Mouse (Mus musculus) limb, embryonic 12.5 days (tissue): ENCODE measurements around the gene C3ar1. TPM values are rescaled to one million over a fixed set of nuclear protein-coding genes. Genes with fewer than 3 reads are reported as not detected.

Experiments
- ATAC-seq: fragments of 200-750 bp; cut with Nextera tagmentation; 2 replicates; pipeline ENCODE4 v1.8.0; 2017; ENCODE audit warnings: low read depth, moderate TSS enrichment; ENCODE audit not compliant: insufficient number of reproducible peaks, insufficient read depth, low FRiP score, low TSS enrichment
- H3K27ac ChIP-seq: fragments of 300-500 bp; sonication (generic); 2 replicates; pipeline ENCODE4 v1.5.1; 2016; ENCODE audit warnings: mild to moderate bottlenecking, moderate library complexity
- H3K27me3 ChIP-seq: fragments of 300-500 bp; sonication (generic); 2 replicates; pipeline ENCODE4 v1.6.1; 2016; ENCODE audit warnings: mild to moderate bottlenecking, moderate library complexity
- H3K36me3 ChIP-seq: fragments of 300-500 bp; sonication (generic); 2 replicates; pipeline ENCODE4 v1.6.1; 2016; ENCODE audit warnings: mild to moderate bottlenecking, moderate library complexity
- H3K4me1 ChIP-seq: fragments of 300-500 bp; sonication (generic); replicated peaks from 2 replicates; pipeline ENCODE4 v1.6.1; 2016
- H3K4me2 ChIP-seq: fragments of 300-500 bp; sonication (generic); 2 replicates; pipeline ENCODE4 v1.6.1; 2016; ENCODE audit warnings: mild to moderate bottlenecking, moderate library complexity
- H3K4me3 ChIP-seq: fragments of 300-500 bp; sonication (generic); replicated peaks from 2 replicates; pipeline ENCODE4 v1.5.1; 2016; ENCODE audit warnings: mild to moderate bottlenecking
- H3K9ac ChIP-seq: fragments of 300-500 bp; sonication (generic); replicated peaks from 2 replicates; pipeline ENCODE4 v1.6.1; 2016; ENCODE audit warnings: mild to moderate bottlenecking, moderate library complexity
- H3K9me3 ChIP-seq: fragments of 300-500 bp; sonication (generic); 2 replicates; pipeline ENCODE4 v1.6.1; 2016; ENCODE audit warnings: mild to moderate bottlenecking, moderate library complexity
- WGBS: fragments of 180-500 bp; shearing (Covaris S2); methylation state at CpG from one replicate; pipeline ENCODE4 v1.1.7; 2016; 5-methylcytosine and 5-hydroxymethylcytosine counted together
- polyA plus RNA-seq: library from polyadenylated mRNA; unstranded; fragments of >200 nt; fragmentation: Nextera tagmentation; extraction: Ambion mirVana; gene quantifications from 2 replicates; pipeline ENCODE4 v1.2.1, GENCODE M21; 2016

Gene C3ar1
- 1.6 and 2.3 TPM in 2 replicates for polyA plus RNA-seq

- H3K4me3 ChIP-seq = no peak within 1 kb of the TSS
- no peaks in the 10 kb centered on the region for H3K36me3 ChIP-seq
- 78% methylated on average over 7 of the region's 7 CpGs for WGBS
- H3K9me3 ChIP-seq = 0 out of 2 replicates have a peak, but pooled peaks cover 5% of the 10 kb centered on the region
- ATAC-seq = no peak
- no peak within 1 kb of the TSS for H3K4me2 ChIP-seq
- no peak within 1 kb of the TSS for H3K9ac ChIP-seq
- H3K27ac ChIP-seq = no peak within 1 kb of the TSS
- no peaks in the 10 kb centered on the region for H3K4me1 ChIP-seq
- no peaks in the 10 kb centered on the region for H3K27me3 ChIP-seq
Measured at GRCm38 (mm10) chr6:122855955-122856354, at the start of gene C3ar1. TSS of gene C3ar1 (minus strand) at chr6:122856161.

- Histone ChIP-seq H3K36me3 (peaks cover 55% of the 10 kb centered on the region), H3K27me3 (no peaks in the 10 kb centered on the region), H3K27ac (no peak overlapping the region), H3K9me3 (no peaks in the 10 kb centered on the region), H3K4me1 (no peaks in the 10 kb centered on the region), H3K4me2 (no peak overlapping the region), H3K9ac (no peak overlapping the region), H3K4me3 (no peak overlapping the region)
- WGBS = 14% methylated on average over 2 of the region's 2 CpGs
- ATAC-seq = no peak
Measured at GRCm38 (mm10) chr6:122892442-122893049, 36.6 kb upstream of the C3ar1 start.

GRCm38 (mm10) chr6:122889599-122889998, 33.6 kb upstream of the C3ar1 start:
- H3K36me3 ChIP-seq = peaks cover 68% of the 10 kb centered on the region
- H3K4me1 ChIP-seq = no peaks in the 10 kb centered on the region
- no peak overlapping the region for H3K4me3 ChIP-seq
- H3K27me3 ChIP-seq = no peaks in the 10 kb centered on the region
- H3K4me2 ChIP-seq = no peak overlapping the region
- H3K9me3 ChIP-seq = no peaks in the 10 kb centered on the region
- ATAC-seq = no peak
- 100% methylated on average over 2 of the region's 2 CpGs for WGBS
- no peak overlapping the region for H3K9ac ChIP-seq
- H3K27ac ChIP-seq = no peak overlapping the region

- Histone ChIP-seq H3K36me3 (peaks cover 98% of the 10 kb centered on the region), H3K4me3 (no peak overlapping the region), H3K27ac (no peak overlapping the region), H3K4me1 (no peaks in the 10 kb centered on the region), H3K4me2 (no peak overlapping the region), H3K9ac (no peak overlapping the region), H3K9me3 (no peaks in the 10 kb centered on the region), H3K27me3 (no peaks in the 10 kb centered on the region)
- 90% methylated on average over 9 of the region's 9 CpGs for WGBS
- ATAC-seq = no peak
Measured at GRCm38 (mm10) chr6:122883603-122884002, 27.6 kb upstream of the C3ar1 start.

GRCm38 (mm10) chr6:122881287-122881686, 25.3 kb upstream of the C3ar1 start:
- ATAC-seq = no peak
- WGBS = 93% methylated on average over 12 of the region's 12 CpGs

GRCm38 (mm10) chr6:122879781-122880505, 24.0 kb upstream of the C3ar1 start:
- no peaks in the 10 kb centered on the region for H3K9me3 ChIP-seq
- no peaks in the 10 kb centered on the region for H3K27me3 ChIP-seq
- no peak overlapping the region for H3K4me2 ChIP-seq
- WGBS = 91% methylated on average over 7 of the region's 7 CpGs
- no peak for ATAC-seq
- H3K4me1 ChIP-seq = peaks cover 5% of the 10 kb centered on the region
- no peak overlapping the region for H3K4me3 ChIP-seq
- peaks cover 84% of the 10 kb centered on the region for H3K36me3 ChIP-seq
- H3K9ac ChIP-seq = no peak overlapping the region
- no peak overlapping the region for H3K27ac ChIP-seq

More at GRCm38 (mm10) chr6:122881287-122881686, 25.3 kb upstream of the C3ar1 start:
- Histone ChIP-seq H3K9ac (no peak overlapping the region), H3K4me3 (no peak overlapping the region), H3K27me3 (no peaks in the 10 kb centered on the region), H3K27ac (no peak overlapping the region), H3K4me2 (no peak overlapping the region), H3K9me3 (no peaks in the 10 kb centered on the region), H3K36me3 (peaks cover 92% of the 10 kb centered on the region), H3K4me1 (no peaks in the 10 kb centered on the region)

- Histone ChIP-seq H3K27me3 (no peaks in the 10 kb centered on the region), H3K4me1 (peaks cover 5% of the 10 kb centered on the region), H3K4me2 (no peak overlapping the region), H3K9ac (no peak overlapping the region), H3K9me3 (no peaks in the 10 kb centered on the region), H3K36me3 (peaks cover 77% of the 10 kb centered on the region), H3K27ac (no peak overlapping the region), H3K4me3 (no peak overlapping the region)
- WGBS = 94% methylated on average over 7 of the region's 7 CpGs
- no peak for ATAC-seq
Measured at GRCm38 (mm10) chr6:122879141-122879735, 23.3 kb upstream of the C3ar1 start.

- peaks cover 5% of the 10 kb centered on the region for H3K4me1 ChIP-seq
- peak overlapping the region; percentile 81 for H3K4me3 ChIP-seq
- WGBS = 1% methylated on average over 31 of the region's 31 CpGs
- H3K27me3 ChIP-seq = peaks cover 2% of the 10 kb centered on the region; the same call in 1 of the 2 replicates
- peaks cover 34% of the 10 kb centered on the region for H3K36me3 ChIP-seq
- H3K27ac ChIP-seq = peak overlapping the region; percentile 90
- H3K9ac ChIP-seq = peak overlapping the region; percentile 78
- peak overlapping the region; percentile 61 for H3K4me2 ChIP-seq
- H3K9me3 ChIP-seq = no peaks in the 10 kb centered on the region
- ATAC-seq = peak; percentile 53; the same call in 1 of the 2 replicates
Measured at GRCm38 (mm10) chr6:122874720-122875389, 18.9 kb upstream of the C3ar1 start.

- Histone ChIP-seq H3K4me1 (peaks cover 5% of the 10 kb centered on the region), H3K27me3 (peaks cover 2% of the 10 kb centered on the region; the same call in 1 of the 2 replicates), H3K36me3 (peaks cover 27% of the 10 kb centered on the region), H3K4me2 (peak within 1 kb of the TSS; percentile 61), H3K9me3 (no peaks in the 10 kb centered on the region), H3K27ac (peak within 1 kb of the TSS; percentile 90), H3K9ac (peak within 1 kb of the TSS; percentile 78), H3K4me3 (peak within 1 kb of the TSS; percentile 81)
- ATAC-seq = peak; percentile 88
- WGBS = 9% methylated on average over 39 of the region's 43 CpGs
Measured at GRCm38 (mm10) chr6:122873871-122874719, 18.1 kb upstream of the C3ar1 start, which contains the start of gene Necap1. TSS of gene Necap1 (plus strand) at chr6:122874474.

- Histone ChIP-seq H3K4me1 (peaks cover 5% of the 10 kb centered on the region), H3K27me3 (peaks cover 2% of the 10 kb centered on the region; the same call in 1 of the 2 replicates), H3K4me3 (no peak overlapping the region), H3K9me3 (no peaks in the 10 kb centered on the region), H3K9ac (no peak overlapping the region), H3K27ac (no peak overlapping the region), H3K36me3 (peaks cover 14% of the 10 kb centered on the region), H3K4me2 (no peak overlapping the region)
- 94% methylated on average over 5 of the region's 5 CpGs for WGBS
- ATAC-seq = no peak
Measured at GRCm38 (mm10) chr6:122872800-122873199, 16.8 kb upstream of the C3ar1 start.
